Mouse (Mus musculus): Measurements from ENCODE around the gene Eif4e3. TPM values are rescaled to one million over a fixed set of nuclear protein-coding genes. Genes with fewer than 3 reads are reported as not detected.

The Eif4e3 gene
- 10 to 100 TPM; 36.9 to 40.7 TPM for total RNA-seq (2021)

GRCm38 (mm10) chr6:99666318-99667171 lies at the start of gene Eif4e3, which contains the start of gene Gm20696:
Gene Eif4e3, minus strand, starts transcription at chr6:99666771.
Gene Gm20696, minus strand, starts transcription at chr6:99666797.
- intact Hi-C loops (cut with DNase I): loop anchor here (10.0 kb wide), 1 partner anchor 1168 kb away; the partner anchor contains the start of gene Ppp4r2
- peak; percentile 66 for DNase-seq (ENCODE audit: low spot score)

GRCm38 (mm10) chr6:99715913-99716312 lies 49.3 kb upstream of the Eif4e3 start:
- no peak for DNase-seq (ENCODE audit: low spot score)
- intact Hi-C loops (cut with DNase I): no loop called here

- intact Hi-C loops (cut with DNase I): no loop called here
- no peak for DNase-seq (ENCODE audit: low spot score)
These were observed 48.6 kb upstream of the Eif4e3 start for GRCm38 (mm10) chr6:99715191-99715590.

- no peak for DNase-seq (ENCODE audit: low spot score)
- intact Hi-C loops (cut with DNase I): no loop called here
These were observed 46.7 kb upstream of the Eif4e3 start for GRCm38 (mm10) chr6:99713256-99713655.

- DNase-seq (ENCODE audit: low spot score): no peak
- intact Hi-C loops (cut with DNase I): no loop called here
These were observed 45.1 kb upstream of the Eif4e3 start for GRCm38 (mm10) chr6:99711576-99712101.

GRCm38 (mm10) chr6:99700484-99700883 lies 33.9 kb upstream of the Eif4e3 start:
- DNase-seq (ENCODE audit: low spot score): no peak
- intact Hi-C loops (cut with DNase I): no loop called here

GRCm38 (mm10) chr6:99692916-99693841 lies 26.6 kb upstream of the Eif4e3 start:
- DNase-seq (ENCODE audit: low spot score): no peak
- intact Hi-C loops (cut with DNase I): no loop called here

- no peak for DNase-seq (ENCODE audit: low spot score)
- intact Hi-C loops (cut with DNase I): no loop called here
These were observed 25.8 kb upstream of the Eif4e3 start, which contains the start of gene Gpr27 for GRCm38 (mm10) chr6:99692206-99692915. Gene Gpr27, plus strand, starts transcription at chr6:99692679.

GRCm38 (mm10) chr6:99691666-99692205 lies 25.2 kb upstream of the Eif4e3 start:
- intact Hi-C loops (cut with DNase I): no loop called here
- no peak for DNase-seq (ENCODE audit: low spot score)

- intact Hi-C loops (cut with DNase I): no loop called here
- DNase-seq (ENCODE audit: low spot score): no peak
These were observed 21.9 kb upstream of the Eif4e3 start for GRCm38 (mm10) chr6:99688513-99688912.

- no peak for DNase-seq (ENCODE audit: low spot score)
- intact Hi-C loops (cut with DNase I): no loop called here
These were observed 18.3 kb upstream of the Eif4e3 start for GRCm38 (mm10) chr6:99684899-99685298.

- DNase-seq (ENCODE audit: low spot score): no peak
- intact Hi-C loops (cut with DNase I): no loop called here
These were observed 17.4 kb upstream of the Eif4e3 start for GRCm38 (mm10) chr6:99683974-99684373.

- no peak for DNase-seq (ENCODE audit: low spot score)
- intact Hi-C loops (cut with DNase I): no loop called here
These were observed 11.5 kb upstream of the Eif4e3 start for GRCm38 (mm10) chr6:99678108-99678507.

- no peak for DNase-seq (ENCODE audit: low spot score)
- intact Hi-C loops (cut with DNase I): no loop called here
These were observed 10.8 kb upstream of the Eif4e3 start for GRCm38 (mm10) chr6:99677325-99677724.

GRCm38 (mm10) chr6:99674482-99674881 lies 7.9 kb upstream of the Eif4e3 start:
- intact Hi-C loops (cut with DNase I): loop anchor here (5.0 kb wide), 1 partner anchor 478 kb away; no protein-coding TSS in a partner anchor
- DNase-seq (ENCODE audit: low spot score): no peak

- no peak for DNase-seq (ENCODE audit: low spot score)
- intact Hi-C loops (cut with DNase I): loop anchor here (5.0 kb wide), 1 partner anchor 481 kb away; no protein-coding TSS in a partner anchor
These were observed 5.2 kb upstream of the Eif4e3 start for GRCm38 (mm10) chr6:99671768-99672167.

GRCm38 (mm10) chr6:99670481-99671119 lies 4.0 kb upstream of the Eif4e3 start:
- DNase-seq (ENCODE audit: low spot score): no peak
- intact Hi-C loops (cut with DNase I): loop anchor here (5.0 kb wide), 1 partner anchor 482 kb away; no protein-coding TSS in a partner anchor

GRCm38 (mm10) chr6:99669481-99670325 lies 3.1 kb upstream of the Eif4e3 start:
- intact Hi-C loops (cut with DNase I): loop anchor here (5.0 to 10.0 kb wide), 2 partner anchors 483 to 1165 kb away; partner anchors contain the start of gene Ppp4r2
- DNase-seq (ENCODE audit: low spot score): no peak

All from heart, postnatal 25 days (tissue).